Mouse (Mus musculus) Patski (cell line): ENCODE measurements at regions not wholly inside any gene's neighbourhood (a gene's known extent, or its start where the extent isn't known, plus 50 kb on each side); places are given as distances from the start of the nearest gene placed in this dataset.

ENCODE experiments used
- ATAC-seq: fragments of 100-300 bp; one replicate; pipeline ENCODE4 v1.8.0; 2021
- CTCF ChIA-PET: fragments of 350-600 bp; sonication (Branson Sonifier 250); formaldehyde crosslinking; loops from one replicate; lab custom pipeline; 2022; ENCODE audit warnings: inconsistent platforms; lab: Charles Lee
- POLR2A ChIA-PET: fragments of 350-600 bp; sonication (Branson Sonifier 250); formaldehyde crosslinking; loops from one replicate; lab custom pipeline; 2022; ENCODE audit warnings: antibody characterized with exemption, inconsistent platforms; lab: Charles Lee
- DNase-seq: peaks from one replicate; pipeline ENCODE4 v3.0.0-alpha.2; 2011; ENCODE audit warnings: low read depth, low spot score
- H3K27me3 ChIP-seq: fragments of 371-371 bp; one replicate; pipeline ENCODE4 v1.5.1; 2021
- CTCF ChIP-seq: fragments of 100-300 bp; IDR thresholded peaks from one replicate; pipeline ENCODE4 v1.5.1; 2021
- in situ Hi-C: fragments of 300-500 bp; cut with MboI; formaldehyde crosslinking; loops from 3 replicates; pipeline ENCODE4 v1.11.1; 2018; ENCODE audit warnings: low pct_unique_long_range_greater_than_20kb, mixed read lengths

- no peaks in the 10 kb centered on the region for H3K27me3 ChIP-seq
- peak; percentile 34 for TF ChIP-seq CTCF
- ATAC-seq (no peak), DNase-seq (no peak)
- in situ Hi-C loops, result no loop called here
- CTCF ChIA-PET, result interaction anchor here (0.7 kb wide), 1 partner anchor 18 kb away, joined by 3 read pairs; no protein-coding TSS in a partner anchor
- POLR2A ChIA-PET, result no interaction called here
Observed at GRCm38 (mm10) chr8:103948474-103948873, 153.0 kb upstream of the Cdh5 start.

DNA sequence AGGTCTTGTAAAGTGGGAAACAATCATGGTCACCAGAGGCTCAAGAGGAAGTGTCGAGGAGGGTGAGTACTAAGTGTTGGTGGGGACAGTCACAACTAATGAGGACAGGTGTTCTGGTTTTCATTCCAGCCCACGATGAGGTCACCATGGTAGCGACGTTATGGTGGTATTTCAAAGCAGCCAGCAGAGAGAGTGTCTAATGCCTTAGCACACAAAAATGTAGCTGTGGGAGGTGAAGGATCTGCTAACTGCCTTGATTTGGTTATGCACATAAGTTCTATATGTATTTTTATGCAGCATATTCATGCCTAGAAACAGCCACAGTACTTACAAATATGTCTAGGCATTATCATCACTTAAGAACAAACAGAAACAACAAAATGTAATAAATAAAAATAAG, 151.0 kb upstream of the Cdh5 start:
- DNase-seq (no peak), ATAC-seq (no peak)
- ChIA-PET POLR2A (no interaction called here), CTCF (no interaction called here)
- in situ Hi-C loops, result loop anchor here (10.0 kb wide), 1 partner anchor 166 kb away; no protein-coding TSS in a partner anchor
- no peaks in the 10 kb centered on the region for H3K27me3 ChIP-seq
- no peak for TF ChIP-seq CTCF

DNA sequence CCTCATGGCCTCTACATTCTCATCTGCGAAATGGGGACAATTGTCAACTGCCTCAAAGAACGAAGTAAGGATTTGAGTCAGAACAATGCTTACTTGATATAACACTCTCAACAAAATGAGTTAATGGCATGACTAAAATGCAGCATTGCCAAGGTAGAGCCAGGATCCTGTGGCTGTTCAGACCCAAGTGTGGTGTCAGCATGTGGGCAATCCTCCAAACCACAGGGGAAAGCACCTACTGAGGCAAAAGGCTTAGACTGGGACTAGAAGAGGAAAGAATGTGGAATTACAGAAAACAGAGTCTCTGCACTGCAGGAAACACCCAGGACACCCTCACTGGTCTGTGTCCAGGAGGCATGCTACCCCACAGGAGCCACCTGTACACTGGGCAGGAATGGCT, 147.8 kb upstream of the Cdh5 start:
- TF ChIP-seq CTCF, result no peak
- DNase-seq, result peak; percentile 10
- H3K27me3 ChIP-seq, result no peaks in the 10 kb centered on the region
- POLR2A ChIA-PET, result no interaction called here
- in situ Hi-C loops, result loop anchor here (10.0 kb wide), 1 partner anchor 169 kb away; no protein-coding TSS in a partner anchor
- CTCF ChIA-PET, result no interaction called here
- no peak for ATAC-seq

GRCm38 (mm10) chr8:103955568-103956260, 145.7 kb upstream of the Cdh5 start:
- H3K27me3 ChIP-seq, result no peaks in the 10 kb centered on the region
- DNase-seq, result no peak
- no peak for TF ChIP-seq CTCF
- ChIA-PET CTCF (no interaction called here), POLR2A (no interaction called here)
- in situ Hi-C loops, result loop anchor here (10.0 kb wide), 1 partner anchor 171 kb away; no protein-coding TSS in a partner anchor
- no peak for ATAC-seq

DNA sequence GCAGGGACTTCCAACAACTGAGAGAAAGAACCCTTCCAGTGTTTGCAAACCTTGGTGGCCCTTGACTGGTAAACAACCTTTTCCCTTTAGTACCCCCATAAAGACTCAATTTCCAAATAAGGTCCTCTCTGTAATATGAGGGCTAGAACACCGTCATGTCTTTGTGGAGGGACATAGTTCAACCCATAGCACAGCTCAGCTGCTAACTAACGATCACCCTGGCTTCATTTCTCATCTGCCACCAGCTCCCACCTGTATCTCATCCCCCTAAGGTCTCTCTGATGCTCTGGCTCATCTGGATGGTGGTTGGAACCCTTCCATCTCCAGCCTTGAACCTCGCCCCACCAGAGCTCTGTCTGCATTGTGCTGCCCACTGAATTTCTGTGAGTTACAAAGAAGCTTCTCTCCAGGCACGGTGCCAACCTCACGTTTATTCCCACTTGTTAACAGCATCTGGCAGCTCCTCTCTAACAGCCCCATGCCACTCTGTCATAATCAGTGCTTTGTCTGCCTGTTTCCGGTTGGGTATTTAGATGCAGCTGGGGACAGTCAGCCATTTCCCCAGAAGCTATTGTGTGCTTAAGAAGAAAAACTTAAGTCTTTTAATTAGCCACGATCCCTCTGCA, 137.0 kb upstream of the Cdh5 start:
- H3K27me3 ChIP-seq, result peaks cover 7% of the 10 kb centered on the region
- DNase-seq, result no peak
- ChIA-PET POLR2A (no interaction called here), CTCF (no interaction called here)
- in situ Hi-C loops, result no loop called here
- ATAC-seq, result no peak
- TF ChIP-seq CTCF, result no peak

- no peak for ATAC-seq
- no peaks in the 10 kb centered on the region for H3K27me3 ChIP-seq
- in situ Hi-C loops, result no loop called here
- DNase-seq, result no peak
- ChIA-PET POLR2A (no interaction called here), CTCF (no interaction called here)
- TF ChIP-seq CTCF, result no peak
Observed at GRCm38 (mm10) chr8:103969929-103970328, 131.5 kb upstream of the Cdh5 start.

DNA sequence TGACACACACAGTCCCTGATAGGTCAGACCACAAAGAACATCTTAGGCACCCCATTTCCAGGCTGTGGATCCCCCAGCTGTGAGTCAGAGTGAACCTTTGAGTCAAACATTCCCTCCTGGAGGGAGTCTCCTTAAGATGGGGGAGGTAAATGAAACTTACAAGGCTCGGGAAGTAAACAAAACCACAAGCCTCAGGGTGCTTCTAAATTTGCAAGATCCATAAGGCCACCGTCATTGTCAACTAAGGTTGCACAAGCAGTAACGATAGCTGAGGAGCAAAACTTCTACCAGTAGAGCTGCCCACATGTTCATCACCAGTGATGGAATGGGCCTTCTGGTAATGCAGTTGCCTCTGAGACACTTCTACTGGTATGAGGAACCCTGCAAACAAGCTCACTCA, 130.9 kb upstream of the Cdh5 start:
- no peak for DNase-seq
- no peak for TF ChIP-seq CTCF
- H3K27me3 ChIP-seq, result no peaks in the 10 kb centered on the region
- ChIA-PET POLR2A (no interaction called here), CTCF (no interaction called here)
- in situ Hi-C loops, result no loop called here
- no peak for ATAC-seq

DNA sequence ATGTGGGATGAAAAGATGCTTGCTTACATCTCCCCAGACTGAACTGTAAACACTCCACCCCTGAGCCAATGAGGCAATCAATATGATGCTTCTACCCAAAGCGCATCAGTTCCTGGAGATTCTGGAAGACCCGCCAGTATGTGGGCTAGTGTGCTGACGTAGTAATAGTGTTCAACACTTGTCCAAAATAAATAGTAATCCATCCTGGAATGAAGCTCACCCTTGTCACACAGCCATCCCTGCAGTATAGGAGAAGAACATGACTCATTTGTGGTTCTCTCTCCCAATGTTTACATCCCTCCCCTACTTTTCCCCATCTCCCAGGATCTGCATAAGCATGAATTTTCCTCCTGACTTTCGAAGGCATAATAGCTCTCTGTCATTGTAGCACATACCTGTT, 130.5 kb upstream of the Cdh5 start:
- no peak for TF ChIP-seq CTCF
- in situ Hi-C loops, result no loop called here
- DNase-seq (no peak), ATAC-seq (no peak)
- CTCF ChIA-PET, result no interaction called here
- H3K27me3 ChIP-seq, result no peaks in the 10 kb centered on the region
- POLR2A ChIA-PET, result no interaction called here

- CTCF ChIA-PET, result no interaction called here
- ATAC-seq (no peak), DNase-seq (no peak)
- no peak for TF ChIP-seq CTCF
- in situ Hi-C loops, result no loop called here
- POLR2A ChIA-PET, result no interaction called here
- H3K27me3 ChIP-seq, result no peaks in the 10 kb centered on the region
Observed at GRCm38 (mm10) chr8:103976488-103976887, 124.9 kb upstream of the Cdh5 start.

DNA sequence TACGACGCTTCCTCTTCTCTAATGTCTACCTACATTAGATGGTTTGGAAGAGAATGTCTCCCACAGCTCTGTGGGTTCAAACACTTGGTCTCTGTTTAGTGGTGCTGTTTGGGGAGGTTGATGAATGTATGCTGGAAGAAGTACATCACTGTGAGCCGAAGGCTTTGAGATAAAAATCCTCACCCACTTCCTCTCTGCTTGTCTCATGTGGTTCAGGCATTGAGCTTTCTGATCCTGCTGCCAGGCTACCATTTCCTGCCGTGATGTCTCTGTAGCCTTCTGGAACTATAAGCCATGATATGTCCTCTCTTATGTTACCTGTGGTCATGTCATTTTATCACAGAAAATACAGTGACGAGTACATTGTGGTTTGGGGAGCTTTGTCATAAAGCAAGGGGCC, 122.5 kb upstream of the Cdh5 start:
- ChIA-PET CTCF (no interaction called here), POLR2A (no interaction called here)
- H3K27me3 ChIP-seq, result no peaks in the 10 kb centered on the region
- no peak for TF ChIP-seq CTCF
- in situ Hi-C loops, result no loop called here
- no peak for ATAC-seq
- no peak for DNase-seq

- ChIA-PET POLR2A (no interaction called here), CTCF (no interaction called here)
- H3K27me3 ChIP-seq, result no peaks in the 10 kb centered on the region
- DNase-seq (no peak), ATAC-seq (no peak)
- in situ Hi-C loops, result no loop called here
- no peak for TF ChIP-seq CTCF
Observed at GRCm38 (mm10) chr8:103983860-103984594, 117.4 kb upstream of the Cdh5 start.
